Mouse (Mus musculus): ENCODE data around the gene Msi2. TPM values are rescaled to one million over a fixed set of nuclear protein-coding genes. Genes with fewer than 3 reads are reported as not detected.

Msi2 gene
- polyA plus RNA-seq, 1 experiment: 78.5 TPM

DNA sequence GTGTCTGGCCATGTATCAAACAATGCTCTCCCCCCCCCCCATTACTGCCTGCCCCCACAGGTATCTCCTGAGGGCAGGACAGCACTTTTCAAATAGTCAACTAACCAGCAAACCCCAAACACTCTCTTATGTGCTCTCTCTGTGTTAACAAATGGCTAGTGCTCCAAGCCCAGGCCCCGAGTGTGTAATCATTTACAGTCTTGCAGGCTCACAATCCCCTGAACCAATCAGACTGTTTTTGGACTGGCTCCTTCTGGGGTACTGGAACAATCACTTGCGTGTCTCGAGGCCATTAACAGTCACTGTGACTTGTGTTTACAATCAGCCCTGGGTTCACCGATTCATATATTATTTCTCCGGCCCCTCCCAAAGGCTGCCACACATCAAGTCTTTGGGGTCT is 423.0 kb downstream of the Msi2 start:
- 91% methylated on average over 5 of the region's 5 CpGs for WGBS
- Histone ChIP-seq H3K4me1 (ENCODE audit: control insufficient read depth, insufficient read depth, low read length) (no peaks in the 10 kb centered on the region), H3K4me3 (ENCODE audit: insufficient read depth, low read depth, low read length) (no peak overlapping the region), H3K27ac (ENCODE audit: insufficient read depth, low read depth, low read length) (no peak overlapping the region)
- TF ChIP-seq POLR2A (IDR thresholded peaks at IDR 0.05; ENCODE audit: insufficient read depth, low read depth, low read length) (no peak), CTCF (IDR thresholded peaks at IDR 0.05; ENCODE audit: insufficient read depth, low read depth, low read length) (no peak)

DNA sequence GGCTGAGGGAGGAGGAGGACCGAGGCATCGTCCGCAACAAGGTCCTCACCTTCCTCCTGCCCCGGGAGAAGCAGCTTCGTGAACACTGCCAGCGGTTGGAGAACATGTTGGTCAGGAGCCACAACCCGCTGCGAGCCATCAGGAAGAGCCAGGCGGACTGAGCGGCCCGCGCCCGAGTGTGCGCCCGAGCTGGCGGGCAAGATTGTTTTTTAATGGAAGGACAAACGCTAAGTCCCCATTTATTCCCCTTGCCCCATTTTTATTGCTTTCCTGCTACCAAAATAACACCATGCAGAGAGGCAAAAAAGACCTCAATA is 424.0 kb downstream of the Msi2 start:
- Histone ChIP-seq H3K4me1 (ENCODE audit: control insufficient read depth, insufficient read depth, low read length) (no peaks in the 10 kb centered on the region), H3K27ac (ENCODE audit: insufficient read depth, low read depth, low read length) (no peak overlapping the region), H3K4me3 (ENCODE audit: insufficient read depth, low read depth, low read length) (no peak overlapping the region)
- WGBS: 69% methylated on average over 17 of the region's 17 CpGs
- TF ChIP-seq CTCF (IDR thresholded peaks at IDR 0.05; ENCODE audit: insufficient read depth, low read depth, low read length): no peak
- TF ChIP-seq POLR2A (IDR thresholded peaks at IDR 0.05; ENCODE audit: insufficient read depth, low read depth, low read length): no peak

DNA sequence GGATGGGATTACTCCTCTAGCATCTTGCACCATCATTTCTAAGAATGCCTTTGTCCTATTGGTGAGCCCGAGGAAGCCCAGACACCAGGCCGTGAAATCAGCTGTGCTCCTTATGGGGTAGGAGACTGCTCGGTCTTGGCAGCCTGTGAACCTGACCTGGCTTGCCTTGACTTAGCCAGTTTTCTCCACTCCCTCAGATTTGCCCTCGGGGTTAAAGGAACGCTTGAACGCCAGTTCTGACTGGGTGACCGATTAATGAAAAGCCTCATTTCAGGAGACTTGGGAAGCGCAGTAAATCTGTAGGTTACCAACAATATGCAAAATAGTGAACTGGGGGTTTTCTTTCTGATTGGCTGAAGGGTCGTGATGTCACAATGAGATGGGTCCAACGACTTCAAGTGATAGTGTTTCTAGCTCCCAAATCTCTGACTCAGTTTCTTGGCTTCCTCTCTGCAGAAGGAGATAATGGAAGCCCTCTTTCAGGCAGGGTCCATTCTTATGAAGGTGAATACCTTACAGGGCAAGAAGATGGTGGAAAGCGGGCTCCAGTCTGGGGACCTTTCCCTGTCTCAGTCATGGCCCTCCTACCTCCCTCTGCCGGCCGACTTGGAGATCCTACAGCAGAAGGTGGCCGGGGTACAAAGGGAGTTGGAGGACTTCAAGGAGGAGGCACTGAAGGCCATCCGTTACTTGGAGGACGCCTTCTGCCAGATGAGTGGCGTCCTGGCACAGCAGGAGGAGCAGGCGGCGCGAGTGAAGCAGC is 424.5 kb downstream of the Msi2 start, which contains the start of gene Ccdc182:
Gene Ccdc182 (plus strand): TSS at position 428 of the 763 bp plus-strand sequence.
- TF ChIP-seq CTCF (IDR thresholded peaks at IDR 0.05; ENCODE audit: insufficient read depth, low read depth, low read length) (no peak), POLR2A (IDR thresholded peaks at IDR 0.05; ENCODE audit: insufficient read depth, low read depth, low read length) (no peak)
- Histone ChIP-seq H3K27ac (ENCODE audit: insufficient read depth, low read depth, low read length) (no peak within 1 kb of the TSS), H3K4me3 (ENCODE audit: insufficient read depth, low read depth, low read length) (no peak within 1 kb of the TSS), H3K4me1 (ENCODE audit: control insufficient read depth, insufficient read depth, low read length) (no peaks in the 10 kb centered on the region; the same call in 1 of the 2 replicates)
- 69% methylated on average over 20 of the region's 20 CpGs for WGBS

DNA sequence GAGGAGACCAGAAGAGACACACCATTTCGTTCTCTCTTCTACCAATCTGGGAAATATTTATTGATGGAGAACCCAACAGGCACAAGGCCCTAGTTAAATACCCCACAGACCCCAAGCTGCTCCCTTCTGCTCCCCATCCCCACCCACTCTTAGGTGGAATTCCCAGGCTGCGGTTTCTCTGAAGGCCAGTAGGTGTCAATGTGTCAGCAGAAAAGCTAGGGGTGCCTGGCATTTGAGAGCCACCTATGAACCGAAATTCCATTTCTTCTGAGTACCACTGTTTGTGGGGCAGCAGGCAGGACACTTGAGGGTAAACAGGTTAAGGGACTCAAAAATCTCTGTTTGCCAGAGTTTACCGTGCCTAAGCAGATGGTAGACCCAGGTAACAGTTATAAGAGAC is 426.6 kb downstream of the Msi2 start:
- TF ChIP-seq CTCF (IDR thresholded peaks at IDR 0.05; ENCODE audit: insufficient read depth, low read depth, low read length) (no peak), POLR2A (IDR thresholded peaks at IDR 0.05; ENCODE audit: insufficient read depth, low read depth, low read length) (no peak)
- H3K27ac ChIP-seq (ENCODE audit: insufficient read depth, low read depth, low read length): no peak overlapping the region
- H3K4me3 ChIP-seq (ENCODE audit: insufficient read depth, low read depth, low read length): no peak overlapping the region
- peaks cover 4% of the 10 kb centered on the region; the same call in 1 of the 2 replicates for H3K4me1 ChIP-seq (ENCODE audit: control insufficient read depth, insufficient read depth, low read length)
- WGBS: 55% methylated on average over 4 of the region's 4 CpGs

DNA sequence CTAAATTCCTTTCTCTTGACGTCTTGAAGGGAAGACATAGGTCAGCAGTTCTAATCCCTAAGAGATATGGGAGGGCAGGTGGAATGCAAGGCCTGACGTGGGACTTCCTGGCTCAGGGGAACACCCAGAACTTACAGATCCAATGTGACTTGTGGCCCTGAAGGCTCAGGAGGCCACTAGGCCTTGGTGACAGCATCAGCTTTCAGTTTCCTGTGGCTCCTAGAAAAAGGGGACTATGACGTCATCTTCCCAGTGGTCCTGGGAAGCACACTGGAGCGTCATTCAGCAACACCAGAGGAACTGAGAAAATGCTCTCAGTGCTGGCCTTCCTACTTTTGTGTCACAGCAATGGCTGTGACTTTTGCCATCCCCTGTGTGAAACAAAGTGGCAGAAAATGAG is 427.1 kb downstream of the Msi2 start:
- Histone ChIP-seq H3K4me1 (ENCODE audit: control insufficient read depth, insufficient read depth, low read length) (peaks cover 4% of the 10 kb centered on the region; the same call in 1 of the 2 replicates), H3K4me3 (ENCODE audit: insufficient read depth, low read depth, low read length) (no peak overlapping the region), H3K27ac (ENCODE audit: insufficient read depth, low read depth, low read length) (no peak overlapping the region)
- 88% methylated on average over 4 of the region's 4 CpGs for WGBS
- TF ChIP-seq CTCF (IDR thresholded peaks at IDR 0.05; ENCODE audit: insufficient read depth, low read depth, low read length) (no peak), POLR2A (IDR thresholded peaks at IDR 0.05; ENCODE audit: insufficient read depth, low read depth, low read length) (no peak)

Other genes with a start within 250 kb of the Msi2 start
- gene Akap1, start 146.1 kb upstream of the Msi2 start, polyA plus RNA-seq (2012; ENCODE audit: insufficient read depth, insufficient read length, low replicate concordance, missing spikeins): not detected in 2 replicates
- gene Scpep1, start 237.0 kb upstream of the Msi2 start, polyA plus RNA-seq (2012; ENCODE audit: insufficient read depth, insufficient read length, low replicate concordance, missing spikeins): not detected in 2 replicates
- not detected in 2 replicates for gene Elobl, start 248.4 kb upstream of the Msi2 start, polyA plus RNA-seq (2012; ENCODE audit: insufficient read depth, insufficient read length, low replicate concordance, missing spikeins)

Data from olfactory bulb, adult 2 months (tissue).